Mouse (Mus musculus) left cerebral cortex, postnatal 10 days (tissue): Measurements from ENCODE around the gene Moap1. TPM values are rescaled to one million over a fixed set of nuclear protein-coding genes. Genes with fewer than 3 reads are reported as not detected.
A peak's percentile ranks its signal among the peaks of the same experiment; 100 is the strongest.

Source experiments
- DNase-seq, 2 experiments: peaks; one replicate each; pipeline ENCODE4 v3.0.0; 2021 to 2022; ENCODE audit warnings: low spot score in 2 of 2, mixed read lengths in 1 of 2; ENCODE audit errors: extremely low spot score in 1 of 2
- intact Hi-C: fragments of 180-260 bp; cut with DNase I; formaldehyde crosslinking; loops from one replicate; pipeline ENCODE4 v1.15.1; 2025
- total RNA-seq, 2 experiments: library from RNA; stranded (reverse); gene quantifications; 2 replicates each; pipeline ENCODE4 v1.2.3; 2021

The Moap1 gene
- 10 to 100 TPM; 37.5 to 41.0 TPM for total RNA-seq

DNA sequence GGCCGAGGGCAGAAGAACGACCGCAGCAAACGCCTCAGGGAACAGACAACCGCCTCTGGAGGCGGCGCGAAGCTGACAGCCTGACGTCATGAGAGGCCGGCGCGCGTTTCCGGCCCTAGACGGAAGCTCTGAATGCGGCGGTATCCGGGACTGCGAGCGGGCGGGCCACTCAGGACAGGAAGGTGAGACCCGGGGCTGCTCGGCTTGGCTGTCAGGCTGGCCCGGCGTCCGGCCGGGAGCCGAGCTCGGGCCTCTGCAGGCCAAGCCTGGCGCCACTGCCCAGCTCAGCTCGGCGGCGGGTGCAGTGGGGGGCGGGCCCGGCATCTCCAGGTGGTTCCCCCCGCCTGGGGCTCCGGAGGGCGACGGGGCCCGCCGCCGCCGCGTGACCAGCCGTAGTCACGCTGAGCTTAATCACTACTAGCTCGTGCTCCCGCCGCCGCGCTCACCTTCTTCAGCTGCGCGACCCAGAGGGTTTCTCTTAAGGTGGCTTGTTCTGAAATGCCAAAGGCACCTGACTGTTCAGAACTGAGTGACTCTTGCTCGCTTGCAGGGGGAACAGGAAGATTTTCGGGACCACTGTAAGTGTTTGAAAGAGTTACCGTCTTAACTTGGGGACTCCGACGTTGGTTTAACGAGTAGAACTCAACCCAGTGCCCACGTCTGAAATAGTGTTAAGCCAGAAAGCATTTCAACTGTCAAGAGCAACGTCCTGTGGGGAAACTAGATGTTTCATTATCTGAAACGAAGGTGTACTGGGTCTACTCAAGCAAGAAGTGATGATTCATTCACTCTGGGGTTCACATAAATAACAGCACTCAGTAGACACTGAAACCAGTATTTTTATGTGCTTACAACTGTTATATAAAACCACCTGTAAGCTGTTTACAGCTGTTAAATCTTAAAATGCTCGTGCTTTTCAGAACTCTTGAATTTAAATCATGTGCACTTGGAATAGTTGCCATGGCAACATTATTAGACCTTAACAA, at the start of gene Moap1, which contains the start of gene Tmem251:
Gene Moap1 (minus strand): TSS at position 73 of the 986 bp plus-strand sequence.
Gene Tmem251 (plus strand): TSS at position 174 of the 986 bp plus-strand sequence.
- peak; percentile 88 to 94 for DNase-seq
- intact Hi-C loops, result no loop called here

DNA sequence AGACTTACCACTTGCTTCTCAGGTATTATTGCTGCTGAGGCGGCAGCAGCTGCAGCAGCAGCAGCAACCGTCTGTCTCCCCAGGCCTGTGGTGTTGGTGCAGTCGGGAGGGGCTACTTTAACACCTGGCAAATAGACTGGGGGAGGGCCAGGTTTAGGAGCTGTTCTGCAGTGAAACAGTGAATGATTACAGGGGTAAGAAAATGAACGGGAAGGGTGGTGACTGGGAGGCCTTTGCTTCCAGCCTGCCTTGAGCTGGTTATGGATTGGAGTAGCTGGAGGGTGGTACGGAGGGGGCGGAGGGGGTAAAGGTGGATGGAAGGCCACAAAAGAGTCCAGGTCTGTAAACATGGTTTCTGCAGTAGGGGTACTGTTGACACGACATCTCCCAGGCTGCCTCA, 44.5 kb upstream of the Moap1 start:
- no peak for DNase-seq
- intact Hi-C loops, result no loop called here

DNA sequence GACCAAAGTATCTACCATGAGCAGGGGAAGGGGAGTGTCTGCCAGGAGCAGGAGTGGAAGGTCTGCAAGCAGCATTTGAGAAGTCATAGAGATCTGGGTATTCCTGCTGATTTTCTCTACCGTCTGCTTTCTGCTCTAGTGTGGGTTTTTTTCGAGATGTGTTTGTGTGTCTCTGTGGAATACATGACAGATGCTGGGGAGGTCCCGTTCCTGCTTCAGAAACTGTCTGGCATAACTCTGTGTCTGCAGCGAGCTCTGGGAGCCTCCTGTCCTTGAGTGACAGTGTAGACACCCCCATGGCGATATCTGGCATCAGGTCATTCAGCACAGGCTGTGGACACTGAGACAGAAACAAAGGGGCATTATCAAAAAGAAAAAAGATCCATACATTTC, 42.1 kb upstream of the Moap1 start:
- no peak for DNase-seq
- intact Hi-C loops, result no loop called here

DNA sequence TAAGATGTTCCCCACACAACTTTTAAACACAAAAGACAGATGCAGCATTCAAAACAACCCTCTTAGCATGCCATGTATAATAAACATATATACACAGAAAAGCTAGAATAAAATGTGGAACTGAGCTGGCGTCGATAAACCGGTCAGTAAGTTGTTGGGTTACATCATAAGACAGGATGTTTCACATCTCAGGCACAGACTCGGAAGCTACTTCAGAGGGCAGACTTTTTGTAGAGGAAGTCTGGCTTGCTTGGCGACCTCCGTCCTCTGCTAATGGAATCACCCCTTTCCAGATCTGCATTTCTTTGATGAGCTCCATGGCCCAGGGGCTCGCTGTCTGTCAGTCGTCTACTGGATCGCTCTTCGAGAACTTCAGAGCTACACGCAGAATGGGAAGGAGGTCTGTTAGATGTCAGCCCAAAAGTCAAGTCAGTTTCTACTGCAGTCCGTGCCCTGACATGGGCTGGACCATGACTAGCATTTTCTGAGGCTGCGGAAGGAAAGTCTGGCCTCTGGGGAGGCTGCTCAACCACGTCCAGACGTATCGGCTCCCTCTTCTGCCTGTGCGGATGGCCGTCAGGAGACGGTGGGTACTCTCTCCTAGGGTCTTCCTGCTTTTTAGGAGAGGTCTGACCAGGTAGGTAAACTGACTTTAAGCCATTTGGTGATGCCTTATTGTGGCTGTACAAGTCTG, 41.6 kb upstream of the Moap1 start:
- intact Hi-C loops, result no loop called here
- no peak for DNase-seq

DNA sequence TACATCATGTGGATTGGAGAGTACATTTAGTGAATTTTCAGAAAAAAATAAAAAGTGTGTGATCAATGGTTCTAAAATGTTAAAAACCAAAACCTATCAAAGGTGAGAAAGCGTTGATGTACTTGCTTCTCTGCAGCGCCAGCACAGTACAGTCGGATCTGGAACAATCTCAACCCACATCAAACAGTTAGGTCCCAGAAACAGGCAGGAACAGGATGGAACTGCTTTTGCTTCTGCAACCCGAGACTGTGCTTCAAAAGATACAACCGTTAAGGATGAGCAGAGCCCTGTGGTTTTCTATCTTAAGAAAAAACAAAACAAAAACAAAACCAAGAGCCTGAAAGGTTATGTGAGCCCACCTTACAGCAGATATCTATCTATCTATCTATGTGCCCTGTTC, 39.4 kb upstream of the Moap1 start:
- DNase-seq, result no peak
- intact Hi-C loops, result no loop called here

DNA sequence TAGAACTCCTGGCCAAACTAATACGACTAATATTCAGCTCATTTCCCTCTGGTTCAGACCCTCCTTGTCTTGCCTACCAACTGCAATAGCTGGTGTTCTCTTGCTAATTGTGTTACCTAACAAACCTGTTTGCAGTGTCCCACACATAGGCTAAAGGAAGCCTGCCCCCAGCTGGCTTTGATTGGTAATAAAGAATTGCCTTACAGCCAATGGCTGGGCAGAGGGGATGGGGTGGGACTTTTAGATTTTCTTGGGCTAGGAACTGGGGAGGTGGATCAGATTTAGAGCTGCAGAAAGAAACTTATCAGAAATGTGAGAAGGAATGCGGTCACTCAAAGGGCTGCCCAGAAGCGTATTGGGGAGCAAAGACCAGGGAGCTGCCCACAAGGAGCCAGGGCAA, 36.0 kb upstream of the Moap1 start:
- intact Hi-C loops, result loop anchor here (10.0 kb wide), 2 partner anchors 285 to 325 kb away; no protein-coding TSS in a partner anchor
- DNase-seq, result no peak

DNA sequence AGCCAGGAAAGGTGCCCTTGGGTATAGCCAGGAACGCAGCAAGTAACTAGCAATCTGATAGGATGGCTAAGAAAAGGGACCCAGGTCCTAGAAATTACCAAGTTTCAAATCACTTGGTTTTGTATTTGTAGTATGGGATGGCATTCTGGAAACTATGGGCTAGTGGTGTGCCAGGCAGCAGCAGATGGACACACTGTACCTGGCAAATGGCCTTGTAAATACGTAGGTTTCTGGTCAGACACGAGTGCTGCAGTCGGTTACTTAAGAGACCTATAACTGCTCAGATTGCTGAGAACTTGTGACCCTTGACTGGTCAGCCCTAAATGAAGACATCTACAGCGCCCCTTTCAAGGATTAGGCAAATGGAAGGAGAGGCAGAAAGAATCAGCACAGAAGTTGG, 34.7 kb upstream of the Moap1 start:
- intact Hi-C loops, result loop anchor here (10.0 kb wide), 2 partner anchors 287 to 327 kb away; no protein-coding TSS in a partner anchor
- DNase-seq, result no peak

DNA sequence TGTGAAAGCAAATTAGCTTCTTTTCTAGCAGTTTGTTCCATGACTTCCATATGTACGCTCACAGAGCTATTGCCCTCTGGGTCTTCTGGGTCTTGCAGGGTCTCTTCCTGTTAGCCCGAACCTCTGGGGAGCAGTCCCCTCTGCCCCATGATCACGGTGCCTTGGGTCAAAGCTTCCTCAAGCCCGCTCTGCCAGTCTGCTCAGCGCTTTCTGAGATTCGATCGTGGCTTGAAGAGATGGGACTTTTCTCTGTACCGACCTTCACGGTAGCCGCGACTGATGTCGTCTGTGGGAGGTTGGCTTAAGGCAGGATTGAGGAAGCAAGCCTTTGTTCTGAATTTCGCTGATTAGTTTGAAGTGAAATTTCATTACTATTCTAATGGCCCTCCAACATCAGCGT, 32.6 kb upstream of the Moap1 start:
- intact Hi-C loops, result loop anchor here (10.0 kb wide), 2 partner anchors 289 to 329 kb away; no protein-coding TSS in a partner anchor
- no peak for DNase-seq

DNA sequence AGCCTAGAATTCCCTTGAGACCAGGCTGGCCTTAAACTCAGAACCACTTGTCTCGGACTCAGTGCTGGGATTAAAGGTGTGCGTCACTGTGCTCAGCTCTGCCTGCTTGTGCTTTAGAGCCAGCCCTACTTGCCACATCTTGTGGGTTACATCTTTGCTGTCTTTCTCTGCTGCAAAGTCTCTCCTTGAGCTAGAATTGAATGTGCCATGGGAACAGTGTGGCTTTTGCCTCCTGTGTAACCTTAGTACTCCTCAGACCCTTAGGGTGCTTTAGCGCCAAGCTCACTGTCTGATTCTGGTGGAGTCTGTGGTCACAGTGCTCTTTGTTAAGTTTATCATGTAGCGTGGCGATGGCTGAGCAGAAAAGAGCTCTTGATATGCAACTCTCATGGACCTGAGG, 29.2 kb upstream of the Moap1 start:
- intact Hi-C loops, result loop anchor here (10.0 kb wide), 2 partner anchors 292 to 332 kb away; no protein-coding TSS in a partner anchor
- no peak for DNase-seq

DNA sequence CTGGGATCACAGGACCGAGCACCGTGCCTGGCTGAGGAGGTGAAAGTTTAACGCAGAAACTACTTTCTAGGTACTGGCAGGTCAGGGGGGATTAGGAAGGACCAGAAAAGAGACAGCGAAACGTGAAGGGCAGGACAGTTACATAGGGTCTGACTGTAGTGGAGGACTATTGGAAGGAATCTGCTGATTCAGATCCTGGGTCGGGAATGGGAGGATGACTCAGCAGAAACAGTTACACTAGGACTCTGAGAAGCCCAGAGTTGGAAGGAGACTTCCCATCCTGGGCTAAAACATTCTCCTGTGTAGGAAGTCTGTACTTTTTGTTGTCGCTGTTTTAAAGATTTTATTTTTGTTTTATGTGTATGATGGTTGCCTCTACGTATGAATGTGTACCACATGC, 28.1 kb upstream of the Moap1 start:
- intact Hi-C loops, result loop anchor here (10.0 kb wide), 2 partner anchors 293 to 333 kb away; no protein-coding TSS in a partner anchor
- DNase-seq, result no peak

DNA sequence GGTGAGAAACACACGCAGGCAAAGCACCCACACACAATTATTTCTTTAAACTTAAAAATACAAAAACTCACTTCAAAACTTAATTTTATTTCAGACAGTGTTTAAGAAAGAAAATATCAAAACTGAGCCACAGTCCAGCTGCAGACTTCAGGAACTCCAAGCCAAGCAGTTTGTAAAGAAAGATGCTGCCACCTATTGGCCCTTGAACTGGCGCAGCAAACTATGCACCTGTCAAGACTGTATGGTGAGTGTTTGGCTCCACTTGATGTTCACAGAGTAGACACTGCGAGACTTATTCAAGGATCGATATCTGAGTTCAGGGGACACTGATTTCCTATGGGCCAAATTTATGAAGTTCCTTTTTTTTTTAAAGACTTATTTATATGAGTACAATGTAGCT, 25.5 kb upstream of the Moap1 start:
- no peak for DNase-seq
- intact Hi-C loops, result no loop called here

DNA sequence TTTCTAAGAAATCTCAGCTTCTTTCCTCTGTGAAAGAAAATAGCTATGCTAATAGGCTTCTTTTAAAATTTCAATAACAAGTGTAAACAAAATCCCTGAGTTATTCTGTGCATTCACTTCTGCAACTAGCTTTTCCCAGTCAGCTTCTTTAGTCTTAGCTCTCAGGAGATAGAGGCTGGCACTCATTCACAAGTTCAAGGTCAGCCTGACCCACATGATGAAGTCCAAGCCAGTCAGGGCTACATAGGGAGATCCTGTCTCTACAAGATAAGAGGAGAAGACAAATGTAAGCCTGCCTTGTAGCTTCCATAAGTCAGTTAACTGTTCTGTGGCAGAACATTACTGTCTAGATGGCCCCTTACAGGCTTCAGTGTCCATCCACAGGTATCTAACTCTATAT, 20.2 kb upstream of the Moap1 start:
- intact Hi-C loops, result no loop called here
- DNase-seq, result no peak

DNA sequence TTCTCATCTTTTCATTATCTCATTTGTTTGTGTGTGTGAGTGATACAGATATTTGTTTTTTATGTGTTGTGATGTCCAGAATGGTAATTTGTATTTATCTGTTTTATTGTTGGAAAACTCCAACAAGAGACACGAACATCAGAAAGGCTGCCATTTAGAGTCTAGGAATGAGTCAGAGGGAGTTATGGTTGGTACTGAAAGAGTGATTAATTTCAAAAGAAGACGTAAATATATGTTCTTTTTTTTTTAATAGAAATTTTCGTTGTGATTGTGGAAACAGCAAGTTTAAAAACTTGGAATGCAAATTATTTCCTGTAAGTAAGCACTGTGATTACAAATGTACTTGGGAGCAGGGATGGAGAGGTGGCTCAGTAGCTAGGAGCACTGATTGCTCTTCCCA, 18.2 kb upstream of the Moap1 start:
- no peak for DNase-seq
- intact Hi-C loops, result no loop called here

DNA sequence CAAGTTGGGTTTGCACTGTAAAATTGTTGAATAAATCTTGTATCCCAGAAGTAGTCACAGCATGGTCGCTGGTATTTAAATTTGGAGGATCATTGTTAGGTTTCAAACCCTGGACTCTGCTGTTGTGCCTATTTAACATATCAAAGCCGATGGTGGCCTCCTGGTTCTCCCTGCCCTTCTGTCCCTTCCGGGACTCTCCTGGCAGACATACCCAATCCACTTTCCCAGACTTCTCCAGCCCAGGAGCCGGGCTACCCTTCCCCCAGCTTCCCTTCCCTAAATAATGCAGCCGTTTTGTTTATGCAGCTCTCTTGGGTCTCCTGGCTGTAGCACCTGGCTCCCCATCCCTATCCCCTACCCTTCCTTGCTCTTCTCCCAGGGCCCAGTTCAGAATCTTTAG, 15.5 kb upstream of the Moap1 start:
- intact Hi-C loops, result no loop called here

DNA sequence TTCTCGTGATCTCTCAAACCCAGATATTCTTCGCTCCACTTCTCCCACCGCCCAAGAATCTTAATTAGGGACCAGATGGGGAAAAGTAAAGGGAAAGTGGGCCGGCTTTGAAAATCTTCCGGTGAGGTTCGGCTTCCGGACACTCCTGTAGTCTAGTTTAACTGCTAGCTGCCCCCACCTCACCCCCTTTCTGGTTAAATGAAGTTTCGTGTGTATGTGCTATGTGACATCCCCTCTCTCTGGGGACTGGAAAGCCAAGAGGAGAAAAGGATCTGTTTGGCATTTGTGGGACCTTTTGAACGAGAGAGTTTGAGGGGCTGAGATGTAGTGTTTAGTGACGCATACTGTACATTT, 14.9 kb upstream of the Moap1 start, which contains the start of gene Gm20604:
Gene Gm20604 (minus strand): TSS at position 270 of the 354 bp plus-strand sequence.
- DNase-seq, result peak in 1 of 2 experiments; percentile 33

More for the DNA sequence above, 15.5 kb upstream of the Moap1 start:
- DNase-seq, result peak in 1 of 2 experiments; percentile 32

DNA sequence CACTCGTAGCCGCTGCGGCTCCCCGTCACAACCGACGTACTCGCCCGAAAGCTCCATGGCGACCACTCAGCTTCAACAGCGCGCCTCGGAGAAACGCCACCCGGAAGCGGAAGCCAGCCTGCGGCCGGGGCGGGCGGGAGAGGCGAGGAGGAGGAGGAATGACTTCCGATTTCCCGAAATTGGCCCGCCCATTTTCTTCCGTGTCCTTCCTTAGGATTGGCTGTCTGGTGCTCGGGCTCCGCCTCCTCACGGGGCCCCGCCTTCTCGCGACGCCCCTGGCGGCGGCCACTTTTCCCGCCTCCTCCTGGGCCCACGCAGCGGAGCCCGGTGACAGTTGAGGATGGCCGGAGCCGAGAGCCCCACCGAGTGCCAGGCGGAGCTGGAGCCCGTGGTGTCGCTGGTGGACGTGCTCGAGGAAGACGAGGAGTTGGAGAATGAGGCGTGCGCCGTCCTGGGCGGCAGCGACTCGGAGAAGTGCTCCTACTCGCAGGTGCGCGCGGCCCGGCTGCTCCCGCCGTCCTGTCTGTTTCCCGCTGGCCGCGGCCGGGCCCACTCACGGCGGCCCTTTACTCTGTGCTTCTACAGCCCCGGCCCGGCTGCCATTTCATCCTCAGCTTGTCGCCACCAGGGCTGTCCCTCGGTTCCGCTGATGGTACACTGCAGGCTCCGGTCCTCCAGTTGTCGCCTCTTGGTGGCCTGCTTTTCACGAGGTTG, 14.4 kb upstream of the Moap1 start, which contains the start of the genes Gm28051, Gon7 and Ubr7:
Gene Gm28051 (minus strand): TSS at position 77 of the 714 bp plus-strand sequence.
Gene Gon7 (minus strand): TSS at position 115 of the 714 bp plus-strand sequence.
Gene Ubr7 (plus strand): TSS at position 279 of the 714 bp plus-strand sequence.
- peak; percentile 96 to 99 for DNase-seq
- intact Hi-C loops, result no loop called here

More for the DNA sequence above, 14.9 kb upstream of the Moap1 start, which contains the start of gene Gm20604:
- intact Hi-C loops, result no loop called here

DNA sequence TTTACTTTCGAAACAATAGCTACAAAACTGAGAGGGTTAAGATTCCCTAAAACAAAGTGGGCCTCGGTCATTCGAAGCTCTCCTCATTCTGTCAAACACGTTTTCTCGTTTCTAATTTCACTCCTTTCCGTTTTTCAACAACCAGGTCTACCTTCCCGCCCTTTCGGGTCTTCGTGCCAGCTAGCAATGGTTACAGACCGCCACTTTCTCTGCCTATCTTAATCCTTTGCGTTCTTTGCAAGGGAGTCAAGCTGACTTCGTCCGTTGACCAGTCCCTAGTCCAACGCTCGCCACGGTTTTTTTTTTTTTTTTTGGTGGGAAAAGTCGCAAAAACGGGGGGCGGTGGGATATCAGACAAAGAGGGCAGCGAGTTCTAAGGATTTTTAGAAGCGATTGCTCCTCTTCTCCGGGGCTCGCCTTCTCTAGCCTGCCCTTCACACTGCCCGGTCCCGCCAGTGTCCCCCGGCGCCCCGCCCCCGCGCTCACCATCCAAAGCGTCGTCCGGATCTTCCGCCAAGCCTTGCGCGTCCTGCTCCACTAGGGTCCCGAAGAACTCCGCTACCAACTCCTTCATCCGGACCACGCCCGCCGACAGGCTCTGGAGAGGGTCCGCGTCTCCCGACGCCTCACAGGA, 13.7 kb upstream of the Moap1 start:
- no peak for DNase-seq
- intact Hi-C loops, result no loop called here

DNA sequence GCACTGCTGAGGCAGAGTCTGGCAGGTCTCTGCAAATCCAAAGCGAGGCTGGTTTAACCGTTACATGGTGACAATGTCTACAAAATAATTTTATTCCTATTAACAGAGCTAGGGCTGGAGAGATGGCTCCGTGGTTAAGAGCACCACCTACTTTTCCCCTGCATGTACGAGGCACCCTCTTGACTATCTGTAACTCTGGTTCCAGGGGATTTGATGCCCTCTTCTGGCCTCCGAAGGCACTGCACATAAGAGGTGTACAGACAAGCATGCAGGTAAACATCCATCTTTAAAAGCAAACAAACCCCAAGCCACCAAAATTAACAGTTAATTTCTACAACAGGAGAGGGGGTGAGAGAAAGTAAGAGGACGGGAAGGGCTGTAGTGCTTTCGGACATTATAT, 12.8 kb upstream of the Moap1 start:
- intact Hi-C loops, result no loop called here
- peak in 1 of 2 experiments; percentile 38 for DNase-seq
